Mouse (Mus musculus): ENCODE results near the gene Slc35e3.

Gene Slc35e3

GRCm38 (mm10) chr10:117776281-117777102, 30.3 kb upstream of the Slc35e3 start:
- DNase-seq = no peak

- DNase-seq = no peak
Observed at GRCm38 (mm10) chr10:117775401-117776144, 29.4 kb upstream of the Slc35e3 start.

- DNase-seq = no peak
Observed at GRCm38 (mm10) chr10:117774817-117775120, 28.6 kb upstream of the Slc35e3 start.

- DNase-seq = no peak
Observed at GRCm38 (mm10) chr10:117774011-117774816, 28.0 kb upstream of the Slc35e3 start.

- no peak for DNase-seq
Observed at GRCm38 (mm10) chr10:117773106-117773720, 27.0 kb upstream of the Slc35e3 start.

- no peak for DNase-seq
Observed at GRCm38 (mm10) chr10:117772364-117773105, 26.4 kb upstream of the Slc35e3 start.

- no peak for DNase-seq
Observed at GRCm38 (mm10) chr10:117771131-117771510, 25.0 kb upstream of the Slc35e3 start.

GRCm38 (mm10) chr10:117770286-117771130, 24.3 kb upstream of the Slc35e3 start:
- DNase-seq = no peak

- no peak for DNase-seq
Observed at GRCm38 (mm10) chr10:117769541-117770285, 23.5 kb upstream of the Slc35e3 start.

- DNase-seq = no peak
Observed at GRCm38 (mm10) chr10:117768141-117768440, 21.9 kb upstream of the Slc35e3 start.

- DNase-seq = no peak
Observed at GRCm38 (mm10) chr10:117767286-117768140, 21.3 kb upstream of the Slc35e3 start.

- no peak for DNase-seq
Observed at GRCm38 (mm10) chr10:117766896-117767160, 20.7 kb upstream of the Slc35e3 start.

GRCm38 (mm10) chr10:117766111-117766895, 20.1 kb upstream of the Slc35e3 start:
- DNase-seq = no peak

- DNase-seq = no peak
Observed at GRCm38 (mm10) chr10:117765116-117765894, 19.1 kb upstream of the Slc35e3 start.

- no peak for DNase-seq
Observed at GRCm38 (mm10) chr10:117764598-117764997, 18.4 kb upstream of the Slc35e3 start.

- DNase-seq = no peak
Observed at GRCm38 (mm10) chr10:117763588-117764190, 17.5 kb upstream of the Slc35e3 start.

- DNase-seq = no peak
Observed at GRCm38 (mm10) chr10:117762966-117763365, 16.8 kb upstream of the Slc35e3 start.

- DNase-seq = no peak
Observed at GRCm38 (mm10) chr10:117762281-117762830, 16.2 kb upstream of the Slc35e3 start.

Measured in cerebellum, postnatal 36 days (tissue).